Mouse (Mus musculus): ENCODE data around the gene Phkg2. TPM values are rescaled to one million over a fixed set of nuclear protein-coding genes. Genes with fewer than 3 reads are reported as not detected.
"Not testable (repeated sequence)": the region's sequence is repeated elsewhere in the genome, so short reads cannot be mapped to it uniquely, and the experiment has no call there.

Phkg2 gene
- polyA plus RNA-seq, 1 experiment from 2014 or later = 59.4 TPM

- H3K27me3 ChIP-seq (ENCODE audit: control insufficient read depth, insufficient read depth, low read depth, low read length) = no peaks in the 10 kb centered on the region
- peak overlapping the region; percentile 97 for H3K9ac ChIP-seq (ENCODE audit: low read depth, low read length)
- H3K4me3 ChIP-seq (ENCODE audit: low read depth, low read length) = peak overlapping the region; percentile 100
- WGBS = 19% methylated on average over 8 of the region's 8 CpGs
- peaks cover 23% of the 10 kb centered on the region for H3K4me1 ChIP-seq (ENCODE audit: control insufficient read depth, insufficient read depth, low read length)
- no peak overlapping the region for H3K27ac ChIP-seq (ENCODE audit: low read length)
- H3K4me2 ChIP-seq (ENCODE audit: low read length) = peak overlapping the region; percentile 95
- peaks cover 33% of the 10 kb centered on the region for H3K36me3 ChIP-seq (ENCODE audit: control insufficient read depth, insufficient read depth, low read length)
- no peak for ATAC-seq
- H3K9me3 ChIP-seq (replicated peaks; ENCODE audit: control insufficient read depth, low read length, poor library complexity, severe bottlenecking) = no peaks in the 10 kb centered on the region
These were observed 41.0 kb downstream of the Phkg2 start for GRCm38 (mm10) chr7:127614091-127614490.

- Histone ChIP-seq H3K27ac (ENCODE audit: low read length) (peak overlapping the region; percentile 94), H3K27me3 (ENCODE audit: control insufficient read depth, insufficient read depth, low read depth, low read length) (no peaks in the 10 kb centered on the region), H3K4me3 (ENCODE audit: low read depth, low read length) (peak overlapping the region; percentile 100), H3K9ac (ENCODE audit: low read depth, low read length) (peak overlapping the region; percentile 97), H3K4me1 (ENCODE audit: control insufficient read depth, insufficient read depth, low read length) (peaks cover 23% of the 10 kb centered on the region), H3K9me3 (replicated peaks; ENCODE audit: control insufficient read depth, low read length, poor library complexity, severe bottlenecking) (no peaks in the 10 kb centered on the region), H3K4me2 (ENCODE audit: low read length) (peak overlapping the region; percentile 95), H3K36me3 (ENCODE audit: control insufficient read depth, insufficient read depth, low read length) (peaks cover 31% of the 10 kb centered on the region)
- 0% methylated on average over 18 of the region's 44 CpGs for WGBS
- peak; percentile 19 for ATAC-seq
These were observed 41.4 kb downstream of the Phkg2 start for GRCm38 (mm10) chr7:127614511-127614890.

- peak; percentile 95 for ATAC-seq
- H3K36me3 ChIP-seq (ENCODE audit: control insufficient read depth, insufficient read depth, low read length) = peaks cover 26% of the 10 kb centered on the region
- H3K4me3 ChIP-seq (ENCODE audit: low read depth, low read length) = peak within 1 kb of the TSS; percentile 100
- no peaks in the 10 kb centered on the region for H3K9me3 ChIP-seq (replicated peaks; ENCODE audit: control insufficient read depth, low read length, poor library complexity, severe bottlenecking)
- H3K27me3 ChIP-seq (ENCODE audit: control insufficient read depth, insufficient read depth, low read depth, low read length) = no peaks in the 10 kb centered on the region
- WGBS = 1% methylated on average over 43 of the region's 50 CpGs
- H3K4me2 ChIP-seq (ENCODE audit: low read length) = peak within 1 kb of the TSS; percentile 95
- H3K9ac ChIP-seq (ENCODE audit: low read depth, low read length) = peak within 1 kb of the TSS; percentile 97
- peak within 1 kb of the TSS; percentile 94 for H3K27ac ChIP-seq (ENCODE audit: low read length)
- H3K4me1 ChIP-seq (ENCODE audit: control insufficient read depth, insufficient read depth, low read length) = peaks cover 23% of the 10 kb centered on the region
These were observed 42.0 kb downstream of the Phkg2 start, which contains the start of gene Zfp629 for GRCm38 (mm10) chr7:127614891-127615843. Zfp629 (minus strand) TSS chr7:127615797.

GRCm38 (mm10) chr7:127616336-127616735 is 43.2 kb downstream of the Phkg2 start:
- 0 out of 2 replicates have a peak overlapping the region, but pooled peaks have one; percentile 6 for H3K27ac ChIP-seq (ENCODE audit: low read length)

GRCm38 (mm10) chr7:127616881-127617280 is 43.7 kb downstream of the Phkg2 start:
- Histone ChIP-seq H3K9ac (ENCODE audit: low read depth, low read length) (no peak overlapping the region), H3K4me3 (ENCODE audit: low read depth, low read length) (no peak overlapping the region), H3K27ac (ENCODE audit: low read length) (no peak overlapping the region), H3K27me3 (ENCODE audit: control insufficient read depth, insufficient read depth, low read depth, low read length) (no peaks in the 10 kb centered on the region), H3K9me3 (replicated peaks; ENCODE audit: control insufficient read depth, low read length, poor library complexity, severe bottlenecking) (no peaks in the 10 kb centered on the region), H3K4me2 (ENCODE audit: low read length) (no peak overlapping the region), H3K36me3 (ENCODE audit: control insufficient read depth, insufficient read depth, low read length) (peaks cover 9% of the 10 kb centered on the region; the same call in 1 of the 2 replicates), H3K4me1 (ENCODE audit: control insufficient read depth, insufficient read depth, low read length) (peaks cover 23% of the 10 kb centered on the region)
- 74% methylated on average over 1 of the region's 1 CpGs for WGBS
- ATAC-seq = no peak

More at GRCm38 (mm10) chr7:127616336-127616735, 43.2 kb downstream of the Phkg2 start:
- Histone ChIP-seq H3K9me3 (replicated peaks; ENCODE audit: control insufficient read depth, low read length, poor library complexity, severe bottlenecking) (no peaks in the 10 kb centered on the region), H3K27me3 (ENCODE audit: control insufficient read depth, insufficient read depth, low read depth, low read length) (no peaks in the 10 kb centered on the region), H3K9ac (ENCODE audit: low read depth, low read length) (0 out of 2 replicates have a peak overlapping the region, but pooled peaks have one; percentile 17), H3K36me3 (ENCODE audit: control insufficient read depth, insufficient read depth, low read length) (peaks cover 14% of the 10 kb centered on the region), H3K4me1 (ENCODE audit: control insufficient read depth, insufficient read depth, low read length) (peaks cover 23% of the 10 kb centered on the region), H3K4me3 (ENCODE audit: low read depth, low read length) (peak overlapping the region; percentile 100), H3K4me2 (ENCODE audit: low read length) (peak overlapping the region; percentile 95)
- 57% methylated on average over 1 of the region's 1 CpGs for WGBS
- ATAC-seq = no peak

GRCm38 (mm10) chr7:127617962-127618361 is 44.8 kb downstream of the Phkg2 start:
- peaks cover 23% of the 10 kb centered on the region for H3K4me1 ChIP-seq (ENCODE audit: control insufficient read depth, insufficient read depth, low read length)
- no peak overlapping the region for H3K9ac ChIP-seq (ENCODE audit: low read depth, low read length)
- WGBS = 29% methylated on average over 2 of the region's 2 CpGs
- no peak overlapping the region for H3K4me2 ChIP-seq (ENCODE audit: low read length)
- no peak overlapping the region for H3K4me3 ChIP-seq (ENCODE audit: low read depth, low read length)
- no peaks in the 10 kb centered on the region for H3K9me3 ChIP-seq (replicated peaks; ENCODE audit: control insufficient read depth, low read length, poor library complexity, severe bottlenecking)
- no peaks in the 10 kb centered on the region for H3K36me3 ChIP-seq (ENCODE audit: control insufficient read depth, insufficient read depth, low read length)
- no peaks in the 10 kb centered on the region for H3K27me3 ChIP-seq (ENCODE audit: control insufficient read depth, insufficient read depth, low read depth, low read length)
- ATAC-seq = no peak
- H3K27ac ChIP-seq (ENCODE audit: low read length) = no peak overlapping the region

- H3K27ac ChIP-seq (ENCODE audit: low read length); H3K9ac ChIP-seq (ENCODE audit: low read depth, low read length); H3K9me3 ChIP-seq (replicated peaks; ENCODE audit: control insufficient read depth, low read length, poor library complexity, severe bottlenecking); H3K4me3 ChIP-seq (ENCODE audit: low read depth, low read length); H3K27me3 ChIP-seq (ENCODE audit: control insufficient read depth, insufficient read depth, low read depth, low read length); H3K36me3 ChIP-seq (ENCODE audit: control insufficient read depth, insufficient read depth, low read length); H3K4me2 ChIP-seq (ENCODE audit: low read length); ATAC-seq: not testable (repeated sequence)
- 93% methylated on average over 7 of the region's 8 CpGs for WGBS
- H3K4me1 ChIP-seq (ENCODE audit: control insufficient read depth, insufficient read depth, low read length) = peaks cover 23% of the 10 kb centered on the region
These were observed 45.3 kb downstream of the Phkg2 start for GRCm38 (mm10) chr7:127618402-127618801.

- Histone ChIP-seq H3K4me3 (ENCODE audit: low read depth, low read length) (no peak overlapping the region), H3K9me3 (replicated peaks; ENCODE audit: control insufficient read depth, low read length, poor library complexity, severe bottlenecking) (no peaks in the 10 kb centered on the region), H3K4me1 (ENCODE audit: control insufficient read depth, insufficient read depth, low read length) (no peaks in the 10 kb centered on the region), H3K4me2 (ENCODE audit: low read length) (no peak overlapping the region), H3K27me3 (ENCODE audit: control insufficient read depth, insufficient read depth, low read depth, low read length) (no peaks in the 10 kb centered on the region), H3K27ac (ENCODE audit: low read length) (no peak overlapping the region), H3K36me3 (ENCODE audit: control insufficient read depth, insufficient read depth, low read length) (no peaks in the 10 kb centered on the region), H3K9ac (ENCODE audit: low read depth, low read length) (no peak overlapping the region)
- no peak for ATAC-seq
- 94% methylated on average over 7 of the region's 7 CpGs for WGBS
These were observed 52.9 kb downstream of the Phkg2 start for GRCm38 (mm10) chr7:127626039-127626438.

GRCm38 (mm10) chr7:127626471-127626870 is 53.3 kb downstream of the Phkg2 start:
- Histone ChIP-seq H3K4me1 (ENCODE audit: control insufficient read depth, insufficient read depth, low read length) (no peaks in the 10 kb centered on the region), H3K36me3 (ENCODE audit: control insufficient read depth, insufficient read depth, low read length) (no peaks in the 10 kb centered on the region), H3K9ac (ENCODE audit: low read depth, low read length) (no peak overlapping the region), H3K27me3 (ENCODE audit: control insufficient read depth, insufficient read depth, low read depth, low read length) (no peaks in the 10 kb centered on the region), H3K4me2 (ENCODE audit: low read length) (no peak overlapping the region), H3K4me3 (ENCODE audit: low read depth, low read length) (no peak overlapping the region), H3K9me3 (replicated peaks; ENCODE audit: control insufficient read depth, low read length, poor library complexity, severe bottlenecking) (no peaks in the 10 kb centered on the region), H3K27ac (ENCODE audit: low read length) (no peak overlapping the region)
- ATAC-seq = no peak
- 89% methylated on average over 4 of the region's 4 CpGs for WGBS

All from midbrain, embryonic 16.5 days (tissue).